Mouse (Mus musculus): Measurements from ENCODE around the gene Slc35f1. TPM values are rescaled to one million over a fixed set of nuclear protein-coding genes. Genes with fewer than 3 reads are reported as not detected.

The Slc35f1 gene
- total RNA-seq, 1 experiment from 2014 or later: not detected

DNA sequence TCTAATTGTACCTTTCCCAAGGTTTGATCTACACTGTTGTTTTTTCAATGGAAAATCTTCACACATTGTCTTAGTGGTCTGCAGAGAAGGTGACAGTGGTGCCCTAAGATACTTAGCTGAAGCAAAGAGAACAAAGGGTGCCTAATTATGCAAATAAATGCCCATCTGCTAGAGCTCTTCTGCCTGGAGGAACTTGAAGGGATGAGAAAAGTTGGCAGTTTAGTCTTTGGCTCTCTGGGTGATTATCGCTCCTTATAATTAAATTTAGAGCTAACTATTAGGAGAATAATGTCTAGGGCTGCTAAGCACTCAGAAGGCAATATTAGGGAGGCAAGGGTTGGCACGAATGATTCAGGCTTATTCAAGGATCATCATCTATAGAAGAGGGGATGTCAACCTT, 306.6 kb downstream of the Slc35f1 start:
- no peak for ATAC-seq (replicated peaks in 1 of 2; ENCODE audit: insufficient read depth in 1 of 2, low FRiP score in 2 of 2, low TSS enrichment in 1 of 2, low read depth in 1 of 2, poor library complexity in 2 of 2, severe bottlenecking in 2 of 2)

DNA sequence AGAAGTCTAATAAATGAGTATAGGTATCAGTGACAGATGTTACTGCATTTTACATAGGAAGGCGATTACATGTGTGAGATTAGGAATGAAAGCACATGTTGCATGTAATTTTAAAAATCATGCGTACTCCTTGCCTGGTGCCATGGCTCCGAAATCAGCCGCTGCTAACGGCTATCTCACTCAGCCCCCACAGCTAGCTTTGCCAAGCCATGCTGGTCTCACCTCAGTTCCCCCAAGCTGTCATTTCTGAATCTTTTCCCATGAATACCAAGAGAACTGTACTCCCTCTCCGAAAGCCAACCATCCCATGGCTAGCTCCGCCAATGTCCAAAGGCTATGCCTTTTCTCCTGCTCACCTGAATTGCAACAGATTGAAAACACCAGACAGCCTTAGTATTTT, 310.8 kb downstream of the Slc35f1 start:
- ATAC-seq (replicated peaks in 1 of 2; ENCODE audit: insufficient read depth in 1 of 2, low FRiP score in 2 of 2, low TSS enrichment in 1 of 2, low read depth in 1 of 2, poor library complexity in 2 of 2, severe bottlenecking in 2 of 2): no peak

DNA sequence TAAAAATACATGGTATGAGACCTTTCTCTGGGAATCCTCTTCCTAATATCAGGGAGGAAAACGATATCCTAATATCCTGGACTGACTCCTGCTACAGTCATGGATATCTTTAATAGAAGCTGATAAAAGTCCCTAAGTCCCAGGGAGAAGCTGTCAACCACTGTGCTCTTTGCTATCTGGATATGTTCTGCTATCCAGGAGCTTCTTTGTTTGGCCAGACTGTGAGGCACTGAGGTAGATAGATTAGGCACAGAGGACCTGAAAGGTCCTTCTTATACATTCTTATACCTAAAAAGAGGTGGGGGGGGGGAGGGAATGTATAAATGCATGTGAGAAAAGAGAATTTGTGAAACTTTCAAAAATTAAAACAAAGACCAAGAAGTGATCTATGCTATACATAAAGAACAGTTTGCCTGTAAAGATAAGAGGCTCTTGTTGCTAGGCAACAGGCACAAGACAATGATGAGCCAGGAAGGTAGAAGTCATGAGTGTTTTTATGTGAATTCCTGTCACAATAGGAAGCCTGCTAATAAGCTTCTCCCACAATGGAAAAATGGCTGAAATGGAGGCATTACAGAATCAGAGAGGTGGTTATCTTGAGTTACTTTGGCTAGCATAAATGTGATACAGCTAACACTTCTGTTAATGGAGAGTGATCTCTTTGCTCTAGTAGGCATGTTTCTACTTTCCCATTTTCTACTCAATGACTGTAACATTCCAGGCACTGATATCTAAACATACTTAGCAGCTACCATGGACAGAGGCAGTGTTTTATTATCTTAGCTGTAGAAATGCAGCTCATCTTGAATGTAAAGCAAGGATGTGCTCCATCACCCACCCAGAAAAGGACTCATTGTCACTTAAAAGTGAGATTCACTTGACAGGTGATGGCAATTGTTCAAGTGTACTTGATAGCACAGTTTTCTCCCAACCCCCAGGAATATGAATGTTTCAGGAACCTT, 316.2 kb downstream of the Slc35f1 start:
- no peak for ATAC-seq (replicated peaks in 1 of 2; ENCODE audit: insufficient read depth in 1 of 2, low FRiP score in 2 of 2, low TSS enrichment in 1 of 2, low read depth in 1 of 2, poor library complexity in 2 of 2, severe bottlenecking in 2 of 2)

DNA sequence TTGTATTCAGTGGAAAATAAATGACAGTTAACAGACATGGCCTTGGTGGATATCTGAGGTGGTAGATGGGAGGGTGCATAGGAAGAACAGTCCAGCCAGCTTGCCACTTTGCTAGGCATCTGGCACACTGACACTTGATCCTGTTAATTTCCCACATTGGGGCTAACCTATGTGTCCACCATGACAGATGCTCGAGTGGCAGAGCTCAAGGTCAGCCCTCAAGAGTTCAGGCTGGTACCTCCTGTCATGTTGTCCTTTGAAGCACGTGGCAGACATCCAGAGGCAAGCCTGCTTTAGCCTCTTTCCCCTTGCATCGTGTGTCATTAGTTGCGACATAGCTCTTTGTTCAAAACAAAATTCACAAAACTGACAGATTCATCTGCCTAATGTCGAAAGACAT, 323.5 kb downstream of the Slc35f1 start:
- no peak for ATAC-seq (replicated peaks in 1 of 2; ENCODE audit: insufficient read depth in 1 of 2, low FRiP score in 2 of 2, low TSS enrichment in 1 of 2, low read depth in 1 of 2, poor library complexity in 2 of 2, severe bottlenecking in 2 of 2)

DNA sequence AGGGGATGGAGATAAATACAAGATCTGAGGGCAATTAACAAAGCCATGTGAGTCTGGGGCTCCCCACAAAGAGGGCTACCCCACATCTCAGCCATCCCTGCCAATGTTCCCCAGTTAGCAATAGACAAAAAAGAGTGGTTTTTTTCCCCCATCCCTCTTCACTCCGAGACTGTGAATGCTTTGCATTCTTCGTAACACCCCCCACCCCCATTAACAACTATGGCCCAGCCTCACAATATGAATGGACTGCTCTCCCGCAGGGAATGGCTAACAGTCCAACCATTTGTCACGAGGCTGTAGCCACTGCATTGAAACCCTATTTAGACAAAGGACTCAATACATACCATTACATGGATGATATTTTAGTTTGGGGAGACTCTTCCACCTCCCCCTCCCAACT, 338.1 kb downstream of the Slc35f1 start:
- no peak for ATAC-seq (replicated peaks in 1 of 2; ENCODE audit: insufficient read depth in 1 of 2, low FRiP score in 2 of 2, low TSS enrichment in 1 of 2, low read depth in 1 of 2, poor library complexity in 2 of 2, severe bottlenecking in 2 of 2)

DNA sequence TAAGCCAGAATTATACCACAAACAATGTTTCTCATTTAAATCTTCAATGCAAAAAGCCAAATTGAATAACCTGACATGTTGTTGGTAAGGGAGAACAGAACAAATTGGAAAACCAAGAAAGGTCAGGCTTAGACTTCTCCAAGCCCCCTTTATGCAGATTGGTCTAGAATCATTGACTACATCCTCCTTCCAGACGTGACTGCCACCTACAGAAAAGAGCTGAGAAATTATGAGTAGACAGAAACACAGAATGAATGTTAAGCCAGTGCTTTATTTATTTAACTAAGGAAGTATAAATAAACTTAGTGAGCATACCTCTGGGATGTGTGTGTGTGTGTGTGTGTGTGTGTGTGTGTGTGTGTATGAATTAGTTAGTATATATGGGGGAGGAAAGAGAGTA, 344.9 kb downstream of the Slc35f1 start:
- no peak for ATAC-seq (replicated peaks in 1 of 2; ENCODE audit: insufficient read depth in 1 of 2, low FRiP score in 2 of 2, low TSS enrichment in 1 of 2, low read depth in 1 of 2, poor library complexity in 2 of 2, severe bottlenecking in 2 of 2)

DNA sequence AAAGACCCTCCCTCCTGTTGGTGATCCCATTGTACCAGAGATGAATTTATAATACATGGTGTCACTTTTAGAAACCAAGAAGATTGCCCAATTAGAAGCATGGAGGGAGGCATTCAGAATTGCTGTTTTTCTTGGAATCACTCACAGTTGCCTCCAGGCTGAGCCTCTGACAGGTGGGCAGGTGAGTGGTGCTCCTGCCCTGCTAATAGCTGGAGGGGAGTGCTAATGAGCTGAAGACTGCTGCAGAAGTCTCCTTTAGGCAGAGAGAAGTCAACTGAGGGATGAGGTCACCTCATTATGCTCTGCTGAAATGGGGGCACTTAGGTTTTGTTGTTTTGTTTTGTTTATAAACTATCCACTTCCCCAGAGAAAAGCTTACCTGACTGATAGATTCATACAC, 355.6 kb downstream of the Slc35f1 start:
- no peak for ATAC-seq (replicated peaks in 1 of 2; ENCODE audit: insufficient read depth in 1 of 2, low FRiP score in 2 of 2, low TSS enrichment in 1 of 2, low read depth in 1 of 2, poor library complexity in 2 of 2, severe bottlenecking in 2 of 2)

DNA sequence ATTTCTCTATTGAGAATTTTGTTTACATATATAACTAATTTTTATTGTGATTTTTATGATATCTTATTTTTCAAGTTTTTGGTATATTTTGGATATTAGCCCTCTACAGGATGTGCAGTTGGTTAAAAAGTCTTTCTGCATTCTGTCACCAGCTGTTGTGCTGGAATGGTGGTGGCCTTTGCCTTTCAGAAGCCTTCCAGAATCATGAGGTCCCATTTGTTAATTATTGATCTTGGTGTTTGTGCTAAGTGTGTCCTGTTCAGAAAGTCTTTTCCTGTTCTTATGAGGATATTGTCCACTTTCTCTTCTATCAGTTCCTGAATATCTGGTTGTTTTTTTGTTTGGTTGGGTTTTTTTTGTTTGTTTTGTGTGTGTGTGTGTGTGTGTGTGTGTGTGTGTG, 362.2 kb downstream of the Slc35f1 start:
- ATAC-seq (replicated peaks in 1 of 2; ENCODE audit: insufficient read depth in 1 of 2, low FRiP score in 2 of 2, low TSS enrichment in 1 of 2, low read depth in 1 of 2, poor library complexity in 2 of 2, severe bottlenecking in 2 of 2): no peak

DNA sequence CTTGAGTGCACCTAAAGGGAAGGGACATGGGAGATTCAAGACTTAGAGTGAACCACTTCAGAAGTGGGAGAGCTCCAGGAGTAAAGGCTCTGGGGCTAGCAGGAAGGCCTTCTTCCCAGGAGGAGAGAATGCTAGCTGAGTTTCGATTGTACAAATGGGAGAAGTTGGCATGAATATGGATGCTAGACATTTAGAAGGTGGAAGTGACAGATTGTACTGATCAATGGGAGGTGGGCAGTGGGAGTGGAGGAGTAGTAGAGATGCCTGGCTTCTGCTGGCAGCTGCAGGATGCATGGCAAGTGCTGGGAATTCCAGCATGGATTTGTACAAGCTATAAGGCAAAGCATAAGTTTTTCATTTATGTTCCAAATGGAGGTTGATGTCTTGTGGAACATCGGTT, 370.4 kb downstream of the Slc35f1 start:
- ATAC-seq (replicated peaks in 1 of 2; ENCODE audit: insufficient read depth in 1 of 2, low FRiP score in 2 of 2, low TSS enrichment in 1 of 2, low read depth in 1 of 2, poor library complexity in 2 of 2, severe bottlenecking in 2 of 2): no peak

DNA sequence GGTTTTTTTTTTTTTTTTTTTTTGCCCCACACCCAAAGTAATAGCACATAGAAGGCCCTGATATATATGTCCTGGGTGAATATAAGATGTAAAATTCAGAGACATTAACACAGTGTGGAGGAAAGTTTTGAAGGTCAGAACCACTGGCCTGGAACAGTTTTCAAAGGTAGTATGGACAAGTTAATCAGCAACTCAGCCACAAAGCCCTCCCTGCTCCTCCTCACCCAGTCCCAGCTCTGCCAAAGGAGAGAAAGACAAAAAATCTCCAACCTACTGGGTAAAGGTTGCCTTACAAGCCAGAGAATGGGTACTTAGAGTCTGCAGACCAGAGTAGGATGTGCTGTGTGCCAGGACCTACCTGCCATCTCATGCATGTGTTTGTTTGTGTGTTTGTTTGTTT, 372.4 kb downstream of the Slc35f1 start:
- ATAC-seq (replicated peaks in 1 of 2; ENCODE audit: insufficient read depth in 1 of 2, low FRiP score in 2 of 2, low TSS enrichment in 1 of 2, low read depth in 1 of 2, poor library complexity in 2 of 2, severe bottlenecking in 2 of 2): no peak

DNA sequence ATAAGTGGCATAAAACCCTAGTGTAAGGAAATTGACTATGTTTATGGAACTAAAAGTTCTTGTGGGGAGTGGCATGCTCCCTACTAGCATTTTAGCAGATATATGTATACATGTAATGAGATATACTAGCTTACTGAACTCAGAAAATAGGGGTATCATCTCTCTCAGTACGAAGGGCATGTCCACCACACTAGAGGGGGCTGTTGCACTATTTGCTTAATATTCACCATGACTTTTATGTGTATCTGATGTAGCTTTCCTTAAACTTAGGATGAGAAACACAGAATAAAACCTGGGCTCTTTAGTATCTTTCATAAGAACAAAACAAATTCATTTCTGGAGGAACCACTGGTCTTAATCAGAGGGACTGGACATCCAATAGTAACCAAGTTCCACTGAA, 397.5 kb downstream of the Slc35f1 start:
- ATAC-seq (replicated peaks in 1 of 2; ENCODE audit: insufficient read depth in 1 of 2, low FRiP score in 2 of 2, low TSS enrichment in 1 of 2, low read depth in 1 of 2, poor library complexity in 2 of 2, severe bottlenecking in 2 of 2): no peak

DNA sequence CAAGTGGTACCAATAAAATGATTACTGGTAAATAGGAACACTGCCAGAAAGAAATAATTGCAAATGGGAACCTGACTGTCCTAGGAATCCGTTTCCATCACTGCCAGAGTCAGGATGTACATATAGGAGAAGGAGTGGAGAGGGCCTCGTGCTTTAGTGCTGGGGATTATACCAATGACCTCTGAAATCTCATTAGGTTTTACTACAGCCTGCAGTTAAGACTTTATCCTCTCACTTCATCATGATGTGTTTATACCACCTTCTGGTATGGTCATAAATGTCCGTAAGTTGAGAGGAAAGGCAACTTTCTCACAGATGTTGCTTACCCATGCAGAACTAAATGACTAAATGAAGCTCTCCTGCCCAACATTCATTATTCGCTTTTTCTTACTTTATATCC, 401.2 kb downstream of the Slc35f1 start:
- no peak for ATAC-seq (replicated peaks in 1 of 2; ENCODE audit: insufficient read depth in 1 of 2, low FRiP score in 2 of 2, low TSS enrichment in 1 of 2, low read depth in 1 of 2, poor library complexity in 2 of 2, severe bottlenecking in 2 of 2)

DNA sequence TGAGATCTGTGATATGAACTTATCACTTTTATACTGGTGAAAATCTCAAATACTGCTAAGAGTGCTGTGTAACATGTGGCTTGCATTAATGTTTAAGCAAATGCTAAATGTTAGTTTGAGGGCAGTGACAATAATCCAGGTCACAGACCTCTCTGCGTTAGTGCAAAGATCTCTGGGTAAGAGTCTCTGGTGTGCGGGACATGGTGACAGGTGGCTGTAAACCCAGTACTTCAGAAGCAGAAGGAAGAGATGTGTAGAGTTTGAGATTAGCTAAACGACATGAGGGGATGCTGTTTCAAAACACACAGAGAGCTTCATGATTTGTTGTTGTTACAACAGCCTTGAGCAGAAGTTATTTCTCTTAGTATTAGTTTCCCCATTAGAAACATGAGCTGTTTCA, 406.1 kb downstream of the Slc35f1 start:
- ATAC-seq (replicated peaks in 1 of 2; ENCODE audit: insufficient read depth in 1 of 2, low FRiP score in 2 of 2, low TSS enrichment in 1 of 2, low read depth in 1 of 2, poor library complexity in 2 of 2, severe bottlenecking in 2 of 2): no peak

DNA sequence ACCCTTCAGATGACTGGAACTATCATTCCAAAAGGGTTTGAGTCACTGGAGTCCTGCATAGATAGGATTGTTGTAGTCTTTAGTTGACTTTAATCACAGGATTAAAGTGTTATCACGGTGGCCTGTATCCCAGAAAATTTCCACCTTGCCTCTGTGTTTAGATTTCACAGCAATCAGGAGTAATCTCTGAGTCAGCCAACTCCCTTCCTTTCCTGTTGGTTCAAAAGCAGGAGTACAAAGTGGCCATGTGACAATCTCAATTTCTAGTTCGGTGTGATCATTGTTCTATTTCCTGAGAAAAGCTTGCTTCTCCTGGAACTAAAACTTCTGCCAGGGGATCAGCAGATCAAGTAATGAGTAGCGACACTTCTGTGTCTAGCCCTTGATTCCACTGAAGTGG, 410.5 kb downstream of the Slc35f1 start:
- ATAC-seq (replicated peaks in 1 of 2; ENCODE audit: insufficient read depth in 1 of 2, low FRiP score in 2 of 2, low TSS enrichment in 1 of 2, low read depth in 1 of 2, poor library complexity in 2 of 2, severe bottlenecking in 2 of 2): no peak

DNA sequence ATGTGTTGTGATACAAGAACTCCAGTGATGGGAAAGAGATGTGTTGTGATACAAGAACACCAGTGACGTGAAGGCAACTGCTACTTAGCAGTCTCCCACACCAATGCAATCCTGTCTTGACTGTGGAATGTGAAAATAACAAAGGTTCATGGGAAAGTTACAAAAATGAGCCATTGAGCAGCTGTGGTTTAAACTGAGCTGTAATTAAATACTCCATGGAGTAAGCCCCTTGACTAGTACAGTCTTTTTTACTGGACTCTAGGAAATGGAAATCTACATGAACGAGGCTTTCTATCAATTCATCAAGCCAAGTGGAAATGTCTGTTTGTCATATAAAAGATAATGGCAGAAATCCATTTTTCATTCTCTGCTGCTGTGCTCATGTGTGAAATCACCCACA, 411.1 kb downstream of the Slc35f1 start:
- no peak for ATAC-seq (replicated peaks in 1 of 2; ENCODE audit: insufficient read depth in 1 of 2, low FRiP score in 2 of 2, low TSS enrichment in 1 of 2, low read depth in 1 of 2, poor library complexity in 2 of 2, severe bottlenecking in 2 of 2)

DNA sequence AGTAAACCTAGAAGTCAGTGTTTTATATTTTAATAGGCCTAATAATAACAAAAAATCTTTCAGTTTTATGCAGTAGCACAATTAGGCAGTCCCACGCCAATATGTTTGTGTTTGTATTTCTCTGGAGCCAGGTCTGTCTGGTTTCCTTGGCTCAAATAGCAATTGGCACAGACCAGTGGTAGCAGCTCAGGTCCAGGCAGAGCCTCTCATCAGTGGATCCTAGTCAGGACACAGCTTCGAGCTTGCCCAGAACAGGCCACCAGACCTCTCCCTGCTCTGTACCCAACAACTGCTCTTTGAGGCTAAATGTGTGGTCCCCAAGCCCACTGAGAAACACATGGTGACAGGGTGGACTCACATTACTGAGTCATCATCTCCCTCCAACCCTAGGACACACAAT, 412.1 kb downstream of the Slc35f1 start:
- no peak for ATAC-seq (replicated peaks in 1 of 2; ENCODE audit: insufficient read depth in 1 of 2, low FRiP score in 2 of 2, low TSS enrichment in 1 of 2, low read depth in 1 of 2, poor library complexity in 2 of 2, severe bottlenecking in 2 of 2)

DNA sequence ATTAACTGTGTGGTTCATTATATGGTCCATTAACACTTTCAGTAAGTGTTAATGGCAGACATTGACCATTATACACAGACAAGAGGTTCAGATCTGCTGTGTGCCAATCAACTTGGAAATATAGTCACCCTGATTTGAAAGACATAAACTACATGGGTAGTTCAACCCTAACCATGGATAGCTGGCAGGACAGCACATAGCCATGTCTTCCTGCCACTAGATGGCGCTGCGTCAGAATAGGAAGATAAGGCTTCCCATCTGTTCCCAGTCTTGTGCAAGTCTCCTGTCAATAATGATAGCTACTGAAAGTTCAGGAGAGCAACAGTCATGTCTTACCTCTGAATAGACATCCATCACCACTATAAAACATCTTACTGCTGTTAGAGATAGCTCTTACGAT, 424.7 kb downstream of the Slc35f1 start:
- ATAC-seq (replicated peaks in 1 of 2; ENCODE audit: insufficient read depth in 1 of 2, low FRiP score in 2 of 2, low TSS enrichment in 1 of 2, low read depth in 1 of 2, poor library complexity in 2 of 2, severe bottlenecking in 2 of 2): peak; percentile 69 to 72; a peak in 3 of 4 replicates

DNA sequence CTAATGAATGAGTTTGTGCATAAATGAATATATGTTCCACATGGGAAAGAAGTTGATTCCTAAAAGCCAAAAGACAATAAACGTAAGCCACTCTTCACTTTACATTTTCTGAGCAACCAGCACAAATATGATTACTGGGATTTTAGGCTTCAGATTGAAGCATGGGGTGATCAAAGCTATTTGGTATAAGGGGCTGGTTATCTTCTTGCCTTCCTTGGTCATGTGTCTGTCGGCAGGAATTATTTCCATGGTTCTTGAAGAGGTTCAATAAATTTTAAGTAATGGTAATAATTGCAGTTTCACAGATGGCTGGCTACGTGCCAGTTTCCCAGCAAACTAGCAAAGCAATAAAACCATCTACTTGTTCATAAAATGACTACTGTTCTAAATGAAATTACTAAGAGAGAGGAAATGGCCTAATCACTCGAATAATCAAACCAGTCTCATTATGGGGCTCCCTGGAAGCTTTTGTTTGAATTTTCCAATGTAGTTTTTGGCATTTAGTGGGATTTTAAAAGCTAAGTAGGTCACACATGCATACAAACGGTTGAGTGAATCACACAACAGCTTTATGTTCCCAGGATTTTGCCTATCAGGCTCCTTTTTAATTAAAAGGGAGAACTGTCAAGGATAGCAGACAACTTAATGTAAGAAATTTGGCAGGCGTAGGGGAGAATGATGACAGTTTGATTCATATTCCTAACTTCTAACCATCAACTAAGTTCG, 425.5 kb downstream of the Slc35f1 start:
- no peak for ATAC-seq (replicated peaks in 1 of 2; ENCODE audit: insufficient read depth in 1 of 2, low FRiP score in 2 of 2, low TSS enrichment in 1 of 2, low read depth in 1 of 2, poor library complexity in 2 of 2, severe bottlenecking in 2 of 2)

DNA sequence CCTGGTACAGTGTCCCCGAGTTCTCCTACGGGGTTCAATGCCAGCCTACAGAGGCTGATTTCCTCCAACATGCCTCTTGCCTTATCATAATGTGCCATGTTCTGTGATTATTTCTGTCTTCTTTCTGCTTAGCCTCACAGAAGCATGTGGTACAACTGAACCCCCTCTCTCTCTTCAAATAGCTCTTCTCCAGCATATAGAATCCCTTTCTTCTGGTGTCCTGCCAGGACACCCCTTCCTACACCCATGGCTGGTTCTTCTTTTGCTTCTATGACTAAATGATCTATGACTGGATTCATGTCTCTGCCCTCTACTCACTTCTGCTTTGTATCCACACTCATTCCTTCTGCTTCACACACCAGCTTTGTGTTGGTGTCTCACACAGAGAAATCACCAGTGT, 430.3 kb downstream of the Slc35f1 start:
- no peak for ATAC-seq (replicated peaks in 1 of 2; ENCODE audit: insufficient read depth in 1 of 2, low FRiP score in 2 of 2, low TSS enrichment in 1 of 2, low read depth in 1 of 2, poor library complexity in 2 of 2, severe bottlenecking in 2 of 2)

Data from hematopoietic stem cell, adult 5-6 weeks (primary cell).